Mouse (Mus musculus) MEL (cell line): ENCODE data around the gene Tmprss2. TPM values are rescaled to one million over a fixed set of nuclear protein-coding genes. Genes with fewer than 3 reads are reported as not detected.

Experiments
- E2F4 ChIP-seq: IDR thresholded peaks from 2 replicates; pipeline ENCODE4 v1.6.1; 2011; ENCODE audit warnings: low read depth, low read length, improper control_type of control experiment, borderline replicate concordance
- EP300 ChIP-seq, 2 experiments: IDR thresholded peaks; 2 replicates each; pipeline ENCODE4 v1.6.1; 2011; ENCODE audit warnings: improper control_type of control experiment in 2 of 2, low read length in 2 of 2, low read depth in 1 of 2, mild to moderate bottlenecking in 1 of 2
- HCFC1 ChIP-seq: IDR thresholded peaks from 2 replicates; pipeline ENCODE4 v1.6.1; 2012; ENCODE audit warnings: low read depth, mild to moderate bottlenecking, inconsistent platforms, low read length, improper control_type of control experiment, moderate library complexity
- JUND ChIP-seq: IDR thresholded peaks from 2 replicates; pipeline ENCODE4 v1.6.1; 2011; ENCODE audit warnings: low read depth, mild to moderate bottlenecking, improper control_type of control experiment, low read length
- MAFK ChIP-seq: IDR thresholded peaks from 2 replicates; pipeline ENCODE4 v1.6.1; 2011; ENCODE audit warnings: low read depth, mild to moderate bottlenecking, low read length, improper control_type of control experiment, borderline replicate concordance
- MEF2A ChIP-seq: IDR thresholded peaks from 2 replicates; pipeline ENCODE4 v1.6.1; 2014; ENCODE audit warnings: low read depth, mild to moderate bottlenecking, inconsistent platforms, low read length, improper control_type of control experiment; ENCODE audit not compliant: poor library complexity, insufficient replicate concordance, severe bottlenecking; ENCODE audit errors: extremely low read depth
- MXI1 ChIP-seq: IDR thresholded peaks from 2 replicates; pipeline ENCODE4 v1.6.1; 2011; ENCODE audit warnings: mild to moderate bottlenecking, low read depth, low read length, improper control_type of control experiment
- MYC ChIP-seq: IDR thresholded peaks from 2 replicates; pipeline ENCODE4 v1.6.1; 2011; ENCODE audit warnings: low read depth, mild to moderate bottlenecking, low read length, improper control_type of control experiment, moderate library complexity
- NRF1 ChIP-seq: IDR thresholded peaks from 2 replicates; pipeline ENCODE4 v1.6.1; 2014; ENCODE audit warnings: low read depth, mild to moderate bottlenecking, inconsistent platforms, low read length, improper control_type of control experiment, moderate library complexity; ENCODE audit not compliant: poor library complexity, insufficient read depth, severe bottlenecking
- RAD21 ChIP-seq: IDR thresholded peaks from 2 replicates; pipeline ENCODE4 v1.6.1; 2011; ENCODE audit warnings: mild to moderate bottlenecking, low read depth, low read length, improper control_type of control experiment
- SIN3A ChIP-seq: IDR thresholded peaks from 2 replicates; pipeline ENCODE4 v1.6.1; 2012; ENCODE audit warnings: low read length, improper control_type of control experiment, inconsistent platforms
- TCF12 ChIP-seq: IDR thresholded peaks from 2 replicates; pipeline ENCODE4 v1.6.1; 2014; ENCODE audit warnings: low read depth, mild to moderate bottlenecking, inconsistent platforms, low read length, improper control_type of control experiment, moderate library complexity
- ZC3H11A ChIP-seq: IDR thresholded peaks from 2 replicates; pipeline ENCODE4 v1.6.1; 2012; ENCODE audit warnings: low read depth, mild to moderate bottlenecking, inconsistent platforms, low read length, improper control_type of control experiment
- ZKSCAN1 ChIP-seq: IDR thresholded peaks from 2 replicates; pipeline ENCODE4 v1.6.1; 2012; ENCODE audit warnings: low read depth, mild to moderate bottlenecking, inconsistent platforms, low read length, improper control_type of control experiment, moderate library complexity
- ZMIZ1 ChIP-seq: IDR thresholded peaks from 2 replicates; pipeline ENCODE4 v1.6.1; 2012; ENCODE audit warnings: low read depth, mild to moderate bottlenecking, inconsistent platforms, low read length, improper control_type of control experiment, moderate library complexity
- polyA plus RNA-seq, 2 experiments: library from polyadenylated mRNA; stranded (reverse) in 1 of 2; unstranded in 1 of 2; fragments of >175 nt in 1 of 2; fragments of >200 nt in 1 of 2; gene quantifications; 2 replicates each; pipeline versions ENCODE4 v1.2.1 to v1.2.4; 2012; ENCODE audit warnings: low replicate concordance in 2 of 2, low read depth in 1 of 2; ENCODE audit not compliant: insufficient read length in 2 of 2, insufficient read depth in 1 of 2, missing spikeins in 1 of 2
- total RNA-seq: library from RNA; depleted of rRNA; stranded (reverse); fragments of 300-350 nt; gene quantifications from 2 replicates; pipeline ENCODE4 v1.2.3, GENCODE M21; 2012; rRNA removed

Tmprss2 gene
- total and polyA plus RNA-seq, 3 experiments: not detected

- TF ChIP-seq E2F4 (no peak), JUND (no peak), MYC (peak; percentile 82; the same call in 1 of the 2 replicates), MXI1 (no peak), HCFC1 (no peak), RAD21 (peak; percentile 49), ZMIZ1 (no peak), MEF2A (no peak), TCF12 (no peak), ZKSCAN1 (no peak), ZC3H11A (peak; percentile 37), NRF1 (no peak), SIN3A (no peak), EP300 (IDR thresholded peaks at IDR 0.05; ENCODE audit: low read depth in 1 of 2, low read length in 2 of 2) (no peak), MAFK (no peak)
These were observed 94.7 kb downstream of the Tmprss2 start (continued) for GRCm38 (mm10) chr16:97516341-97516740.

Other genes starting within 250 kb of the Tmprss2 start
- 0.13 and 0.27 TPM in 2 replicates for gene Mx1, start 148.3 kb downstream of the Tmprss2 start, total RNA-seq
- under 1 TPM in 1 of 2 experiments, not detected in 1; 0.42 TPM for gene Mx1, start 148.3 kb downstream of the Tmprss2 start, polyA plus RNA-seq
- gene Fam3b, start 96.4 kb downstream of the Tmprss2 start, total RNA-seq: 19.2 and 20.6 TPM in 2 replicates
- gene Fam3b, start 96.4 kb downstream of the Tmprss2 start, polyA plus RNA-seq: 10 to 100 TPM in 1 of 2 experiments, not detected in 1; 21.2 TPM
- not detected in 2 replicates for gene Ripk4, start 152.6 kb upstream of the Tmprss2 start, total RNA-seq
- gene Ripk4, start 152.6 kb upstream of the Tmprss2 start, polyA plus RNA-seq: not detected
- 10.6 and 12.0 TPM in 2 replicates for gene Prdm15, start 240.7 kb upstream of the Tmprss2 start, total RNA-seq
- 10 to 100 TPM in 1 of 2 experiments, not detected in 1; 10.7 TPM for gene Prdm15, start 240.7 kb upstream of the Tmprss2 start, polyA plus RNA-seq